24 mouse cellular contexts compared by ENCODE assay signal in genomic region chrX:60414563-60415111, GRCm38 (mm10).
DNase-seq lines count a peak whose midpoint lies in the region; ATAC-seq and TF ChIP-seq lines count a peak whose summit lies in the region.
"Had no signal": no experiment of that assay in that cellular context is flagged by ENCODE, and none has a peak within 500 bp of the region (broad histone marks: within the 10 kb centered on the region; RNA-seq: fewer than 3 reads in every experiment).

No protein-coding gene starts in this region.

- no peak overlapping the region for H3K4me2 ChIP-seq in forebrain, embryonic 11.5 days (ENCODE audit: low read depth, low read length, severe bottlenecking)
- H3K4me2 ChIP-seq in forebrain, embryonic 13.5 days: no peak overlapping the region
- H3K4me2 ChIP-seq in forebrain, postnatal 0 days (ENCODE audit: low read depth): no peak overlapping the region
- H3K4me2 ChIP-seq in midbrain, embryonic 12.5 days (replicated peaks): no peak overlapping the region
- H3K4me2 ChIP-seq in midbrain, embryonic 13.5 days (replicated peaks): no peak overlapping the region
- H3K4me2 ChIP-seq: embryonic facial prominence, embryonic 12.5 days had no signal

- no peaks in the 10 kb centered on the region for H3K27me3 ChIP-seq in forebrain, embryonic 11.5 days (ENCODE audit: control insufficient read depth, insufficient read depth, low read length)
- H3K27me3 ChIP-seq in forebrain, embryonic 10.5 days (ENCODE audit: poor library complexity, severe bottlenecking): no peaks in the 10 kb centered on the region
- H3K27me3 ChIP-seq in forebrain, embryonic 13.5 days: no peaks in the 10 kb centered on the region
- H3K27me3 ChIP-seq in forebrain, postnatal 0 days (ENCODE audit: insufficient read depth, low read length): no peaks in the 10 kb centered on the region
- no peaks in the 10 kb centered on the region for H3K27me3 ChIP-seq in midbrain, embryonic 12.5 days
- no peaks in the 10 kb centered on the region for H3K27me3 ChIP-seq in midbrain, embryonic 13.5 days
- H3K27me3 ChIP-seq: CH12.LX; embryonic facial prominence, embryonic 12.5 days had no signal

- peak; percentile 79 for ATAC-seq in forebrain, embryonic 11.5 days (replicated peaks; ENCODE audit: low FRiP score)
- peak; percentile 38; the same call in 1 of the 2 replicates for ATAC-seq in forebrain, embryonic 13.5 days
- ATAC-seq in forebrain, postnatal 0 days: no peak
- peak; percentile 34; the same call in 1 of the 2 replicates for ATAC-seq in midbrain, embryonic 12.5 days (ENCODE audit: low FRiP score, low read depth)
- no peak for ATAC-seq in midbrain, embryonic 13.5 days
- ATAC-seq: activated CD4-positive, CD25-positive, alpha-beta regulatory T cell, adult 4 months; CD4-positive, CD25-positive, alpha-beta regulatory T cell, adult 4 months; Patski had no signal

- H3K9me3 ChIP-seq in forebrain, embryonic 11.5 days (ENCODE audit: control insufficient read depth, low read length): no peaks in the 10 kb centered on the region
- no peaks in the 10 kb centered on the region for H3K9me3 ChIP-seq in forebrain, embryonic 10.5 days
- no peaks in the 10 kb centered on the region for H3K9me3 ChIP-seq in forebrain, embryonic 13.5 days (replicated peaks)
- no peaks in the 10 kb centered on the region for H3K9me3 ChIP-seq in forebrain, postnatal 0 days (ENCODE audit: low read length)
- H3K9me3 ChIP-seq in midbrain, embryonic 12.5 days: no peaks in the 10 kb centered on the region
- no peaks in the 10 kb centered on the region for H3K9me3 ChIP-seq in midbrain, embryonic 13.5 days
- H3K9me3 ChIP-seq: embryonic facial prominence, embryonic 10.5 days; embryonic facial prominence, embryonic 12.5 days; G1E had no signal

- no peak for DNase-seq in forebrain, embryonic 11.5 days (ENCODE audit: low spot score)
- no peak for DNase-seq in forebrain, embryonic 10.5 days (ENCODE audit: extremely low spot score, low spot score)
- DNase-seq in forebrain, postnatal 0 days: no peak
- DNase-seq in retina, postnatal 1 day: peak; percentile 24
- DNase-seq in cerebellum, postnatal 25 days: no peak
- DNase-seq: adrenal gland, adult 8-10 months; adrenal gland, postnatal 14 days; adrenal gland, postnatal 36 days; B cell, adult 2 months; cerebellum, adult 11 months; cerebellum, adult 18-20 months; cerebellum, adult 8-10 months; cerebellum, adult 9-11 months; cerebellum, postnatal 14 days had no signal

- 25% methylated on average over 4 of the region's 4 CpGs for WGBS in forebrain, embryonic 11.5 days
- WGBS in forebrain, embryonic 10.5 days: 55% methylated on average over 4 of the region's 4 CpGs
- 21% methylated on average over 4 of the region's 4 CpGs for WGBS in forebrain, embryonic 13.5 days
- WGBS in forebrain, postnatal 0 days: 29% methylated on average over 4 of the region's 4 CpGs
- 43% methylated on average over 4 of the region's 4 CpGs for WGBS in midbrain, embryonic 12.5 days
- WGBS in midbrain, embryonic 13.5 days: 48% methylated on average over 4 of the region's 4 CpGs

- no peak for TF ChIP-seq CTCF in forebrain, postnatal 0 days (IDR thresholded peaks at IDR 0.05; ENCODE audit: low read depth)

- no peak overlapping the region for H3K27ac ChIP-seq in forebrain, embryonic 11.5 days (ENCODE audit: low read depth, low read length)
- no peak overlapping the region for H3K27ac ChIP-seq in forebrain, embryonic 10.5 days
- H3K27ac ChIP-seq in forebrain, embryonic 13.5 days: no peak overlapping the region
- no peak overlapping the region for H3K27ac ChIP-seq in forebrain, postnatal 0 days (ENCODE audit: low read depth, low read length)
- H3K27ac ChIP-seq in midbrain, embryonic 12.5 days (replicated peaks): no peak overlapping the region
- H3K27ac ChIP-seq in midbrain, embryonic 13.5 days: no peak overlapping the region
- H3K27ac ChIP-seq: embryonic facial prominence, embryonic 10.5 days; embryonic facial prominence, embryonic 12.5 days had no signal

- H3K4me1 ChIP-seq in forebrain, embryonic 11.5 days (replicated peaks; ENCODE audit: control insufficient read depth, insufficient read depth, low read length): no peaks in the 10 kb centered on the region
- no peaks in the 10 kb centered on the region for H3K4me1 ChIP-seq in forebrain, embryonic 10.5 days
- no peaks in the 10 kb centered on the region for H3K4me1 ChIP-seq in forebrain, embryonic 13.5 days
- no peaks in the 10 kb centered on the region for H3K4me1 ChIP-seq in forebrain, postnatal 0 days (ENCODE audit: insufficient read depth)
- H3K4me1 ChIP-seq in midbrain, embryonic 12.5 days: no peaks in the 10 kb centered on the region
- H3K4me1 ChIP-seq in midbrain, embryonic 13.5 days (replicated peaks): no peaks in the 10 kb centered on the region
- H3K4me1 ChIP-seq: embryonic facial prominence, embryonic 10.5 days; embryonic facial prominence, embryonic 12.5 days had no signal

- no peak overlapping the region for H3K4me3 ChIP-seq in forebrain, embryonic 11.5 days (ENCODE audit: low read depth, low read length)
- H3K4me3 ChIP-seq in forebrain, embryonic 10.5 days: no peak overlapping the region
- H3K4me3 ChIP-seq in forebrain, embryonic 13.5 days: no peak overlapping the region
- no peak overlapping the region for H3K4me3 ChIP-seq in forebrain, postnatal 0 days (ENCODE audit: low read depth, low read length)
- H3K4me3 ChIP-seq in midbrain, embryonic 12.5 days: no peak overlapping the region
- no peak overlapping the region for H3K4me3 ChIP-seq in midbrain, embryonic 13.5 days (replicated peaks)
- H3K4me3 ChIP-seq: embryonic facial prominence, embryonic 10.5 days; embryonic facial prominence, embryonic 12.5 days had no signal

- no peak overlapping the region for H3K9ac ChIP-seq in forebrain, embryonic 11.5 days (ENCODE audit: low read length)
- H3K9ac ChIP-seq in forebrain, embryonic 13.5 days: no peak overlapping the region
- no peak overlapping the region for H3K9ac ChIP-seq in forebrain, postnatal 0 days
- H3K9ac ChIP-seq in midbrain, embryonic 12.5 days (replicated peaks): no peak overlapping the region
- no peak overlapping the region for H3K9ac ChIP-seq in midbrain, embryonic 13.5 days (replicated peaks)
- H3K9ac ChIP-seq: embryonic facial prominence, embryonic 12.5 days had no signal

- no peaks in the 10 kb centered on the region for H3K36me3 ChIP-seq in forebrain, embryonic 11.5 days (ENCODE audit: control insufficient read depth, insufficient read depth, low read length)
- no peaks in the 10 kb centered on the region for H3K36me3 ChIP-seq in forebrain, embryonic 10.5 days (replicated peaks)
- H3K36me3 ChIP-seq in forebrain, embryonic 13.5 days (ENCODE audit: poor library complexity, severe bottlenecking): no peaks in the 10 kb centered on the region
- no peaks in the 10 kb centered on the region for H3K36me3 ChIP-seq in forebrain, postnatal 0 days (ENCODE audit: insufficient read depth)
- H3K36me3 ChIP-seq in midbrain, embryonic 12.5 days: no peaks in the 10 kb centered on the region
- no peaks in the 10 kb centered on the region for H3K36me3 ChIP-seq in midbrain, embryonic 13.5 days
- H3K36me3 ChIP-seq: embryonic facial prominence, embryonic 10.5 days; embryonic facial prominence, embryonic 12.5 days; G1E had no signal

Comparison
In these comparisons a context has a peak if more than half of its experiments do, and no peak if none do; other contexts are left out.
1. ATAC-seq: peak in forebrain, embryonic 11.5 days (single experiment), forebrain, embryonic 13.5 days (single experiment) and midbrain, embryonic 12.5 days (single experiment); none in forebrain, postnatal 0 days (single experiment) and midbrain, embryonic 13.5 days (single experiment).